Mouse (Mus musculus) embryo, embryonic 10 days (tissue): ENCODE measurements around the gene Gemin6.
"Not testable (repeated sequence)": the region's sequence is repeated elsewhere in the genome, so short reads cannot be mapped to it uniquely, and the experiment has no call there.

ENCODE experiments used
- DNase-seq: peaks from one replicate; pipeline ENCODE4 v3.0.0-alpha.2; 2015; ENCODE audit warnings: low spot score

The Gemin6 gene

DNA sequence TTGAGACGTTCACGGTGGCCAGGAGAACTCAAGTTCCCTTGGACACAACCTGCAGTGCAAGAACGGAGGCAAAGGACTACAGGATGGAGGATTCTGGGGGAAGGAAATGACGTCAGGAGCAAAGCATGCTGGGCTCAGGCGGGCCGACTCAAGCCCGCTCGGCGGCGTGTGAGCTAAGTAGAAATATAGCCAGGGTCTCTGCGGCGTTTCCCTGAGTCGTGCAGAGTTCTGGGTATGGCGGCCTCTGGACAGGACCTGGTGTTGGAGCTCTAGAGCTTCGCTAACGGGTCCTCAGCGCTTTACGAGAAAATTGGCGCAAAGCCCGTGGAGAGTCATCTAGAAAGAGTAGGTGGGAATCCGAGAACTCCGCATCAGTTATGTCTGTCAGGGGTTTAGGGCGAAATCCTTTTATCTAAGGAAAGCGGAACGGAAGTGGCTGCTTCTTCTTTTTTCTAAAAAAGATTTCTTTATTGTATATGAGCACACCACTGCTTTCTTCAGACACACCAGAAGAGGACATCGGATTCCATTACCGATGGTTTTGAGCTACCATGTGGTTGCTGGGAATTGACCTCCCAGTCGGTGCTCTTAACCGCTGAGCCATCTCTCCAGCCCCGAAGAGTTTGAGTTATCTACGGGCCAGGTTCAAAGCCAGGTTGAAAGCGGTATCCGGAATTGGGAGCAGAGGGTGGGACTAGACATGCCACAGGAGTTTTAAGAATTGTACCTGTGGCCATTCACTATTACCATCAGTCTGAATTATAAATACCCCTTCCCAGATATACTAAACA, at the start of gene Gemin6:
Gemin6 (plus strand) TSS at position 116 of the 791 bp plus-strand sequence.
- peak; percentile 96 for DNase-seq

DNA sequence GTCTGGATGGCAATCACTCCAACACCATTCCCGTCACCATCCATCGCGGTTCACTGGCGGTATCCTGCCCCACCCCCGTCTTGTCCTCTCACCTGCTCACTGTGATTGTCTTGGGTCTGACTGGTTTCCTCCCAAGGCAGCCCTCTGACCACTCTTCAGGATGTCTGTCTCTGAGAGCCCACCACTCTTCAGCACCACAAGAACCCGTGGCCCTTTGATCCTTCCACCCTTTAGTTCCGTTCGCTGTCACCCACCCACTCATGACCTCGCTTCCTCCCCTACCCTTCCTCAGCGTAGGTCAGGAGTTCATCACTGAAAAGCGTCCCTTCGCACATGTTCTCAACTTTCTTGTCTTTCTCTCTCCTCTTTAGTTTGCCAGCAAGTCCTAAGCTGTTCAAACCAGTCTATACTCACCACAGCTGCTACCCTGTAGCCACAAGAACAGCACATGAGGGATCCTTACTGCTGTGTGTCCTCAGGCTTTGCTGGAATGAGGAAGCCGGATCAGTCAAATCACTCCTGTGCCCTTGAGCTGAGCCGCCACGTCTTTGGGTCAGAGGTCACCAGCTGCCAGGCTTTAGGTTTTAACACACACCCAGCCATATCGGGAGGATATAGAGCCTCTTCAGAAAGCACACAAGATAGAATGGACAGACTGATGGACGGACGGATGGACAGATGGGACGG, 49.4 kb upstream of the Gemin6 start:
- DNase-seq = peak; percentile 38

DNA sequence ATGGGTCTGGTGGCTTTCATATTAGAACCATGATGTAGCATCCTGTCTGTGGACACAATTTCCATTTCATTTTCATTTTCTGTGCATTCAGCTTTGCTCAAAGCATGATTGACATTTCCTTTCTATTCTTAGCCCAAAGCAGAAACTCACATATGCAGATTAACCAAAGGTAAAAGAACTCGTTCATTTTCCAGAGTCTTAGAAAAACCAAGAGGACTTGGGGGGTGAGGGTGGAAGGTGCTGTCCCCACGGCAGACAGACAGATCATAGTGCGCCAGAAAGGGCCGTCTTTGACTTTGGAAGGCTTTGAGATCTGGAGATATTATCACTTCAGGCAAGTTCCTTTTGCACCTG, 48.9 kb upstream of the Gemin6 start:
- no peak for DNase-seq

DNA sequence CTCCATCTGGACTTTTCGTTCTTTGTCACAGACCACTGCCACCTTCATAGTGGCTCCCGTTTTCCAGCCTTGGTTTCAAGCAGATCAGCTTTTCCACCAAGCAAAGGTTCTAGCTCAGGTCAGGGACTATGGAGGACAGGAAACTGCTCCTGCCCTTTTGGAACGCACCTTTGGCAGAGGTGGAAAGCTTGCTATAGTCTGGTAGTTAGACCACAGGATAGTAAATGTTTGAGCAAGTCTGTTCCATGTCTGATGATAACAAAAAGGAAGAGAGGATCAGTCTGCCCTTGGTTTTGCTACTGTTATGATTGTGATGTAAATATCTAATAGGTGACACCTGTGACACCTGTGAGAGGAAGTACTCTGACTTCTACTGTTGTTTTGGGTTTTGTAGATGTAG, 48.3 kb upstream of the Gemin6 start:
- DNase-seq = no peak

DNA sequence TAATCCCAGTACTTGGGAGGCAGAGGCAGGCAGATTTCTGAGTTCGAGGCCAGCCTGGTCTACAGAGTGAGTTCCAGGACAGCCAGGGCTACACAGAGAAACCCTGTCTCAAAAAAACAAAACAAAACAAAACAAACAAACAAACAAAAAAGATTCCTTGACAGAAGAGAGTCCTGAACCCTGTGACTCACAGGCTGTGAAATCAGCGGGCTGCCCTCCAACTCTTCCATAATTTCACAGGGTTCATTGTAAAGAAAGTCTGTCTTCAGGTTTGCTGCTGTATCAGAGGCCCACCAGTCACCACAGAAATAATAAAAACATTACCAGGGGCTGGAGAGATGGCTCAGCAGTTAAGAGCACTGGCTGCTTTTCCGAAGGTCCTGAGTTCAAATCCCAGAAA, 45.4 kb upstream of the Gemin6 start:
- DNase-seq = not testable (repeated sequence)

DNA sequence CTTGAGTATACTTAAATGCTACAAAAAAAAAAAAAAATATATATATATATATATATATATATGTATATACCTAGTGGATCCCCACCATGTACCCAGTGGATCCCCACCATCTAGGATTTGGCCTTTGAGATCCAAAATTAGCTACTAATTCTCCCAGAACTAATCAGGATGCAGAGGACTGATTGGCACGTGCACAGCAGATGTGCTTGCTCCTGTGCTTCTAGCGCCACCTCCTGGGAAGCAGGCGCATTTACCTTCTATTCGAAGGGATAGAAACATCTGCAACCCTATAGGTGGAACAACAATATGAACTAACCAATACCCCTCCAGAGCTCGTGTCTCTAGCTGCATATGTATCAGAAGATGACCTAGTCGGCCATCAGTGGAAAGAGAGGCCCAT, 44.3 kb upstream of the Gemin6 start:
- peak; percentile 87 for DNase-seq

DNA sequence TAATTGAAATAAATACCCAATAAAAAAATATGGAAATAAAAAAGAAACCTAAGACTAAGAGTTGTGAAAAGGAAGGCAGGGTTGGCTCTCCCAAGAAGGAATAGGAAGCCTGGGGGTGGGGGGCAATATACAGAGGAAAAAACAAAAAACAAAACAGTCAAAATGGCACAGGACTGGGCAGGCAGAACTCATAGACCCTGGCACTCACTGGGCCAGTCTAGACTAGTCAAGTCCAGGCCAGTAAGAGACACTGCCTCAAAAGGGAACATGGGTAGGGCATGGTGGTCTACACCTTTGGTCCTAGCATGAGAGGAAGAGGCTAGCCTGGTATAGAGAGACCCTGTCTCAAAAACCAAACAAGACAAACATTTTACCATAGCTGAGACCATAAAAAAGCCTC, 43.8 kb upstream of the Gemin6 start:
- no peak for DNase-seq

DNA sequence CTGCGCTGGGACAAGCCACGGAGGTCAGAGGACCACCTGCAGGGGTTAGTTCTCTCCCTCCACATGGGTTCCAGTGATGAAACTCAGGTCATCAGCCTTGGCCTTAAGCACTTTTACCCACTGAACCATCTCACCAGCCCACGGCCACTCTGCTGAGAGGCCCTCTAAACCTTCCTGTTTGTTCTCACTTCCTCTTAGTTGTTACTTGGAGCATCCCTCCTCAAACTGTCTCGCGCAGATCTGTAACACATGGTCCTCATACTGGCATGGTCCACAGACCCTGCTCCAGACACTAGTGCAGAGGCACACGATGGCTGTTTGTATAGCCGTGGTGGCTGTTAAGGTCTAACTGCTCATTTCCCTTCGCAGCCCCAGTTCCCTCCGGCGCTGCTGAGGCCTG, 40.6 kb upstream of the Gemin6 start:
- no peak for DNase-seq

DNA sequence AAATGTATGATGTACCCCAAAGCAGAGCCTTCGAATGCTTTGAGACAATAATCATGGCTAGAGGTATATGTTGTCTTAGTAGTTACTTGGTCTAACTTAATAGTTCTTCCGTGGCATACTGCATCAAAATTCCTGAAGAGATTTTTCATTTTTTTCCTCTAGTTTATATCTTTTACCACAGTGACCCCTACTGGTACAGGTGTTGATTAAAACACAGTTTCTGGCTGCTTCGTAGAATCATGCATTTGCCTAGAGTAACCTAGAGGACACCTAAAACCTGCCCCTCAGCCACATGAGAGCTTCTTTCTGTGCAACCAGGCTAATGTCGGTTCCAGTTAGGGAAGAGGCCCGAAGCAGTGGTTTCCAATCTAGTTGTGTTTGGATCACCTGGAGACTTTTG, 31.2 kb upstream of the Gemin6 start:
- DNase-seq = peak; percentile 47

DNA sequence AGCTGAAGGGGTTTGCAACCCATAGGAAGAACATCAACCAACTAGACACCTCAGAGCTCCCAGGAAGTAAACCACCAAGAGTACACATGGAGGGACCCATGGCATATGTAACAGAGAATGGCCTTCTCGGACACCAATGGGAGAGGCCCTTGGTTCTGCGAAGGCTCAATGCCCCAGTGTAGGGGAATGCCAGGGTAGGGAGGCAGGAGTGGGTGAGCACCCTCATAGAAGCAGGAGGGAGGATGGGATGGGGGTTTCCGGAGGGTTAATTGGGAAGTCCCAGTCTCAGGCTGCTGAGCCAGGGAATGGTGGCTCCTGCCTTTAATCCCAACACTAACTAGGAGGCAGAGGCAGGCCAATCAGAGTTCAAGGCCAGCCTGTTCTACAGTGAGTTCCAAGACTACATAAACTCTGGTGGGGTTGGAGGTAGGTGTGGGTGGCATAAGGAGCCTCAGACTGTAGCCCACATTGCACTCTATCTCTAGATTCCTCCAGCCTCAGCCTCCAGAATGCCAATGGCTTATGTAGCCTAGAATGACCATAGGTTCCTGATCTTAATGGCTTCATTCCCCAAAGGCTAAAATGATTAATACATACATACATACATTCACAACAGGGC, 25.0 kb upstream of the Gemin6 start:
- peak; percentile 10 for DNase-seq

DNA sequence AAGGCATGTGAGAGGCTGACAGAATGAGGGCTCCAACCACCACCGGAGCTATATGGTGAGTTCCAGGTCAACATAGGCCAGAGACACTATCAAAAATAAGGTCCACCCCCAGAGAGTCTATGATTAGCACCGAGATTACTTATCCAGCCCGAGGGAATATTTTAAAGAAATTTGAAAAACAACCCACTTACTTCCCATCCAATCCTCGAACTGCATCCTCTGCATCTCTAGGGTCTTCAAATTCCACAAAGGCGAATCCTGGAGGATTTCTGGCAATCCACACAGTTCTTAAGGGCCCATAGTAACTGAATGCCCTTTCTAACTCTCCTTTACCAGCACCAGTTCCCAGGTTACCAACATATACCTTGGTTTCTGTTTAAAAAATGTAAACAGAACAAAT, 18.6 kb upstream of the Gemin6 start:
- DNase-seq = no peak

DNA sequence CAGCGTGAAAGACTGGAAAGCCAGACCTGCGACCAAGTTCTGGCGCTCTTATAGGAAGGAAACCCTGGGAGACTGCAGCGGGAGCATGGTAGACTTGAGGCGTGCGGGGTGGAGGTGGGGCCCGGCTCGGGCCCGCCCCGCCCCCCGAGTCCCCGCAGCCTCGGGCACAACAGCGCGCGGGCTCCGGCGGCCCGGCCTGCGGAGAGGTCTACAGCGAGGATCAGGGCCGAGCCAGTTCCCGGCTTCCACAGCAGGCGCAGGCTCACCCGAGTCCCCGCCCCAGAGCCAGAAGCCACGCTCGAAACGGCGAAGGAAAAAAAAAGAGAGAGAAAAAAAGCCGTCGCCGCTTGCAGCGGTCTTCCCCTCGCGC, 18.0 kb upstream of the Gemin6 start:
- peak; percentile 31 for DNase-seq

DNA sequence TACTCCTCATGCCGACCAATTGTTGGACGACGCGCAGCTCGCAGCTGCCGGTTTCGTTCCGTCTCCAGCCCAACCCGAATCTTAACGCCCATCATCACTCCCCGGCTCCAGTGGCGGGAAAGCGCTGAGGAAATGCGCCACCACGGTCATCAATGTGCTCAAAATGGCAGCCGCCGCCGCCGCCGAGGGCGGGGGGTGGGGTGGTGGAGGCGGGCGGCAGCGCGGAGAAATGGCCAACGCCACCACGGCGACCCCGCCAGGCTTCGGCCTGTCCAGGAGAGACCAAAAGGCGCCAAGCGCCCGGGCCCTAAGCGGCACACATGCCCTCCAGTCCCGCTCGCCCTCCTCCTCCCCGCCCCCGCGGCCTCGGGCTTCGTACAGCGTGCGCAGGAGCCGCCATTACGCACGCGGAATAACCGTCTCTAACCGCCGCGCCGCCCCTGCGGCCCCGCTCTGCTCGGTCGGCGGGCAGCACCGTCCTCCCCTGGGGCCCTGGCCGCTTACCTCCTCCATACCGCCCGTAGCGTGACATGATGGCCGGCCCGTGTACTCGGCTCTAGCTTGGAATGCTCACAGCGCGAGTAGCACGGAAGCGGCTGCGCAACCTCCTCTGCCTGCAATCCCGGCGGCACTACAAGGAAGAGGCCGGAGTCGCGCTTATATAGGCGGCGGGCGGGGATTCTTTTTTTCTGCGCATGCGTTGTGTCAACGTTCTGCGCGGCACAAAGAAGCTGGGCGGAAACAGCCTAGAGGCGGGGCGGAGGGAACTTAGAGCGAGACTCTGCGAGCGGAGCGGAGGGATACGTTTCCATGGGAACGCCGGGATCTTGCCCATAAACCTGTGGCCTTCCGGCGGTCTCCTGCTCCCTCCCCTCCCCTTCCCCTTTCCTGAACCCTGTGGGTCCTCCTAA, 17.3 kb upstream of the Gemin6 start, which contains the start of the genes Srsf7 and Ttc39d:
Srsf7 (minus strand) TSS at position 637 of the 911 bp plus-strand sequence.
Ttc39d (plus strand) TSS at position 790 of the 911 bp plus-strand sequence.
- peak; percentile 99 for DNase-seq

DNA sequence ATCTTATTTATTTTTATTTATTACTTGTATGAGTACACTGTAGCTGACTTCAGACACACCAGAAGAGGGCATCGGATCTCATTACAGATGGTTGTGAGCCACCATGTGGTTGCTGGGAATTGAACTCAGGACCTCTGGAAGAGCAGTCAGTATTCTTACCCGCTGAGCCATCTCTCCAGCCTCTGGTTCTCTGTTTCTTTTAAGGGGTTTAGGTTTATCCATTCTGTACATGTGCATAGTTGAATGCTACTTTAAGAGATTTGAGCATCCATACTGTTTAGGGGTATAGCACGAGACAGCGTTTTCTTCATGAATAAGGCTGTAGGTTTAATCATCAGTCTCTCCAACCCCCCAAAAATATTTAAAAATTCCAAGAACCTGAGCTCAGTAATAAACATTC, 10.2 kb upstream of the Gemin6 start:
- not testable (repeated sequence) for DNase-seq

DNA sequence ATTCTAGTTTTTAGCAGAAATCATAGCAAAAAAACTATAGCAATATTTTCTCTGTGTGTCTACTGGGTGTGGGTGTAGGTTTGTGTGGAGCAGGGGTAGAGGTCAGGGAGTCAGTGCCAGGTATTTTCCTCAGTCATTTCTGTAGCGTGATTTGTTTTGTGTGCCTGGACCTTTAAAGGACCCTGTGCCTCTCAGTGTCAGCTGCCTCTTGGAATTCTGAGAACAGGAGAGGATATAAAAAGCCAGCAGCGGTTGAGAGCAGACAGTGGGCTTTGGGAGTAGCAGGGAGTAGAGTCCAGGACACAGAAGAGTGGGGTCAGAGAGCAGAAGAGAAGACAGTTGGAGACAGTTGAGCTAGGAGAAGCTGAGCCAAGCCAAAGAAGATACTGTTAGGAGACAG, 4.1 kb upstream of the Gemin6 start:
- DNase-seq = no peak

DNA sequence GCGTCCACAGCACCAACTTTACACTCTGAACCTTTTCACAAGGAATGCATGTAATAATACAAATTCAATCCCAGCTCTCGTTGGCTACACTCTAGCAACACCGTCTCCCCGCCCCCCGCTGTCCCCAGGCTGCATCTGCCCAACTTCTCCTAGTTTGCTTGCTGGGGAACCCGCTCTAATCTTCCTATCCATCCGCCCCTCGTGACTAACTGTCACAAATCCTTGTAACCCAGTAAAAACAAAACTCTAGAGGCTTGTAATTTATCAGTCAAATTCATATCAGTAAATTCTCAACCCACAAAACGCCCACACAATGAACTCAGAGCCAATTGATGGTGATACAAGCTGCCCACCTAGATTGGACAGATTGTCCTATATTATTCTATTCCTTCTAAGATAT, 3.0 kb upstream of the Gemin6 start:
- no peak for DNase-seq

DNA sequence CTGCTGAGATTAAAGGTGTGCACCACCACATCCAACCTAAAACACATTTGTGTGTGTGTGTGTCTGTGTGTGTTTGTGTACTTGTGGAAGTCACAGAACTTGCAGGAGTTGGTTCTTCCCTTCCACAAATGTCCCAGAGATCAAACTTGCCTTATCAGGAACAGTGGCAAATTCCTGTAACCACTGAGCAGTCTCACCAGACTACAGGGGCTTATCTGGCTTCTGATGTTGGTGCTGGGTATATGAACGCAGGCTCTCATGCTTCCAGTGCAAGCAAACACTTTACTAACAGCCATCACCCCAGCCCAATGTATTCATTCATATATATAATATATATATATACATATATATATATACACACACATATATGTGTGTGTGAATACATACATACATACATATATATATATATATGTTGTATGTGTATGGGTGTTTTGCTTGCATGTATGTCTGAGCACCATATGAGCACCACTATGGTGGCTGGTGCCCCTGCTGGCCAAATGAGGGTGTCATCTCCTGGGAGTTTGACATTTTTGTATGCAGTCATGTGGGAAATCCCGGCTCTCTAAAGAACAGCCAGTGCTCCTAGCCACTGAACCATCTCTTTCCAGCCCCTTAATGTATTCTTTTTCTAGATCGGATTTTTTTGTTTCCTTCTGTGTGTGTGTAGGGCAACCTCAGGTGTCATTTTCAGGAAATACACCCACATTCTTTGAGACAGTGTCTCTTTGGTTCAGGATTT, 2.2 kb upstream of the Gemin6 start:
- DNase-seq = no peak

DNA sequence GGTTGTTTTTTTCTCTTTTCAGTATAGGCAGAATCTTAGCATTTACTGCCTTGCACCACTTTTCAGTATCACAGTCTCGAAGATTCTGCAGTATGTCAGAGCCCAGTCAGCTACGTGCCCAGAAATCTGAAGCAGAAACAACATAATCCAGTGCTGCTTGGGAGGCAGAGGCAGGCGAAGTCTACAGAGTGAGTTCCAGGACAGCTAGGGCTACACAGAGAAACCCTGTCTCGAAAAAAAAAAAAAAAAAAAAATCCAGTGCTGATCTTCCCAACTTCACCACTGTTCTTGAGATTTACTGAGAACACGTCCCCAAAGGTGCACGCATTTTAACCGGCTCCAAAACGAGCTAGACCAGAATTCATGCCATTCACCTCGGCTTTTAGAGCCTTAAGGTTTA, 412 bp upstream of the Gemin6 start:
- no peak for DNase-seq

DNA sequence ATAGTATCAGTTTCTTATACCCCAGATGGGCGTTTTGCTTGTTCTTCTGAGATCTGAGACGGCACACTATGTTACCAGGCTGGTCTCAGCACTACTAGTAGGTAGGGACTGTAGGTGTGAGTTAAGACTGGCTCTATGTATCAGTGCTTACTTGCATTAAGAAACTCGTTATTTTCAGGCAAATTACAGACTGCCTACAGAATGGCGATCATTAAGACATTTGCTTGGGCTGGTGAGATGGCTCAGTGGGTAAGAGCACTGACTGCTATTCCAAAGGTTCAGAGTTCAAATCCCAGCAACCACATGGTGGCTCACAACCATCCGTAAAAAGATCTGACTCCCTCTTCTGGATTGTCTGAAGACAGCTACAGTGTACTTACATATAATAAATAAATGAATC, 901 bp downstream of the Gemin6 start:
- peak; percentile 15 for DNase-seq

DNA sequence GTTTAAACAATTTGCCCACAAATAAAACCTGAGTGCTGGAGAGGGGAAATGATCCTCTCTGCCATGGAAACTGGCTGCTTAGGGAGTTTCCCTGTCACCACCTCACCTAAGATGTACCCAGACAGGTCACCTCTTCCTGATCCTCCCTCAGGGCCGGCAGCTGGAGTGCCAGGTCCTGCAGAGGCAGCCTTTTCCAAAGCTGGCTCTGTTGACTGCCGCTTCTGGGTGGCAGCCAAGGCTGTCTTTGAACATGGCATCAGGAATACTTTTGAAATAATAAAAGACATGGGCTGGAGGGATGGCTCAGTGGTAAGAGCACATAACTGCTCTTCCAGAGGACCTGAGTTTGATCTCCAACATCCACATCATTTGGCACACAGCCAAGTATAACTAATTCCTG, 5.2 kb downstream of the Gemin6 start:
- no peak for DNase-seq

DNA sequence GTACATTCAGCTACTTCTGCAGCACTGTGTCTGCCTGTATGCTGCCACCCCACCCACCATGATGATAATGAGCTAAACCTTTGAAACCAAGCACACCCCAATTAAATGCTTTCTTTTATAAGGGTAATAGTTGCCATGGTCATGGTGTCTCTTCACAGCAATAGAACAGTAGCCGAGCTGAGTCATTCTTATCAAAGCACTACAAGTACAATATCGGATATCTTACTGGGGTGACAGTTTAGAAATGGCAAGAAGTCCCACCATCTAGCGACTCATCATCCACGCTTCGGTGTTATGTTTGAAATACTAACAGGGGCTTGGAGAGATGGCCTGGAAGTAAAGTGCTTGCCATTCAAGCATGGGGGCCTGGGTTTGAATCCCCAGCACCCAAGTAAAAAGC, 9.6 kb downstream of the Gemin6 start:
- no peak for DNase-seq
